Mouse (Mus musculus): ENCODE data around the gene Prmt3. TPM values are rescaled to one million over a fixed set of nuclear protein-coding genes. Genes with fewer than 3 reads are reported as not detected.

Prmt3 gene
- polyA plus RNA-seq, 1 experiment = 1.6 TPM

GRCm38 (mm10) chr7:49827920-49828319, 49.8 kb downstream of the Prmt3 start:
- peaks cover 65% of the 10 kb centered on the region for H3K36me3 ChIP-seq (ENCODE audit: control insufficient read depth)
- H3K4me3 ChIP-seq (replicated peaks) = no peak overlapping the region
- H3K4me1 ChIP-seq (ENCODE audit: control insufficient read depth) = no peaks in the 10 kb centered on the region
- H3K27me3 ChIP-seq (ENCODE audit: control insufficient read depth) = no peaks in the 10 kb centered on the region
- H3K9me3 ChIP-seq (ENCODE audit: control insufficient read depth, low read length) = no peaks in the 10 kb centered on the region
- TF ChIP-seq TAL1 (IDR thresholded peaks at IDR 0.05; ENCODE audit: low read length) (no peak), GATA1 (IDR thresholded peaks at IDR 0.05; ENCODE audit: low read length) (no peak)

- TF ChIP-seq GATA1 (IDR thresholded peaks at IDR 0.05; ENCODE audit: low read length) (no peak), TAL1 (IDR thresholded peaks at IDR 0.05; ENCODE audit: low read length) (no peak)
- Histone ChIP-seq H3K27me3 (ENCODE audit: control insufficient read depth) (no peaks in the 10 kb centered on the region), H3K4me1 (ENCODE audit: control insufficient read depth) (peaks cover 3% of the 10 kb centered on the region; the same call in 1 of the 2 replicates), H3K4me3 (replicated peaks) (no peak overlapping the region), H3K36me3 (ENCODE audit: control insufficient read depth) (peaks cover 47% of the 10 kb centered on the region), H3K9me3 (ENCODE audit: control insufficient read depth, low read length) (no peaks in the 10 kb centered on the region)
These were observed 64.5 kb downstream of the Prmt3 start for GRCm38 (mm10) chr7:49842366-49843282.

- H3K36me3 ChIP-seq (ENCODE audit: control insufficient read depth) = peaks cover 42% of the 10 kb centered on the region
- H3K4me3 ChIP-seq (replicated peaks) = no peak overlapping the region
- no peaks in the 10 kb centered on the region for H3K9me3 ChIP-seq (ENCODE audit: control insufficient read depth, low read length)
- no peaks in the 10 kb centered on the region for H3K27me3 ChIP-seq (ENCODE audit: control insufficient read depth)
- TF ChIP-seq TAL1 (IDR thresholded peaks at IDR 0.05; ENCODE audit: low read length) (no peak), GATA1 (IDR thresholded peaks at IDR 0.05; ENCODE audit: low read length) (no peak)
- H3K4me1 ChIP-seq (ENCODE audit: control insufficient read depth) = peaks cover 3% of the 10 kb centered on the region; the same call in 1 of the 2 replicates
These were observed 65.3 kb downstream of the Prmt3 start for GRCm38 (mm10) chr7:49843304-49843933.

GRCm38 (mm10) chr7:49847939-49848338, 69.8 kb downstream of the Prmt3 start:
- Histone ChIP-seq H3K9me3 (ENCODE audit: control insufficient read depth, low read length) (no peaks in the 10 kb centered on the region), H3K4me3 (replicated peaks) (no peak overlapping the region), H3K4me1 (ENCODE audit: control insufficient read depth) (peaks cover 3% of the 10 kb centered on the region; the same call in 1 of the 2 replicates), H3K27me3 (ENCODE audit: control insufficient read depth) (no peaks in the 10 kb centered on the region), H3K36me3 (ENCODE audit: control insufficient read depth) (peaks cover 34% of the 10 kb centered on the region)
- TF ChIP-seq TAL1 (IDR thresholded peaks at IDR 0.05; ENCODE audit: low read length) (no peak), GATA1 (IDR thresholded peaks at IDR 0.05; ENCODE audit: low read length) (no peak)

GRCm38 (mm10) chr7:49853342-49854181, 75.4 kb downstream of the Prmt3 start:
- H3K36me3 ChIP-seq (ENCODE audit: control insufficient read depth) = peaks cover 35% of the 10 kb centered on the region
- H3K4me1 ChIP-seq (ENCODE audit: control insufficient read depth) = peaks cover 8% of the 10 kb centered on the region
- TF ChIP-seq TAL1 (IDR thresholded peaks at IDR 0.05; ENCODE audit: low read length) (no peak), GATA1 (IDR thresholded peaks at IDR 0.05; ENCODE audit: low read length) (no peak)
- no peak overlapping the region for H3K4me3 ChIP-seq (replicated peaks)
- H3K27me3 ChIP-seq (ENCODE audit: control insufficient read depth) = no peaks in the 10 kb centered on the region
- H3K9me3 ChIP-seq (ENCODE audit: control insufficient read depth, low read length) = no peaks in the 10 kb centered on the region

GRCm38 (mm10) chr7:49857347-49857746, 79.2 kb downstream of the Prmt3 start:
- Histone ChIP-seq H3K36me3 (ENCODE audit: control insufficient read depth) (peaks cover 43% of the 10 kb centered on the region), H3K4me1 (ENCODE audit: control insufficient read depth) (peaks cover 8% of the 10 kb centered on the region), H3K27me3 (ENCODE audit: control insufficient read depth) (no peaks in the 10 kb centered on the region), H3K9me3 (ENCODE audit: control insufficient read depth, low read length) (no peaks in the 10 kb centered on the region), H3K4me3 (replicated peaks) (no peak overlapping the region)
- no peak for TF ChIP-seq TAL1 (IDR thresholded peaks at IDR 0.05; ENCODE audit: low read length)
- no peak for TF ChIP-seq GATA1 (IDR thresholded peaks at IDR 0.05; ENCODE audit: low read length)

- Histone ChIP-seq H3K36me3 (ENCODE audit: control insufficient read depth) (peaks cover 43% of the 10 kb centered on the region), H3K4me3 (replicated peaks) (no peak overlapping the region)
These were observed 80.1 kb downstream of the Prmt3 start for GRCm38 (mm10) chr7:49858257-49858656.

GRCm38 (mm10) chr7:49859820-49860219, 81.7 kb downstream of the Prmt3 start:
- Histone ChIP-seq H3K4me1 (ENCODE audit: control insufficient read depth) (peaks cover 1% of the 10 kb centered on the region; the same call in 1 of the 2 replicates), H3K36me3 (ENCODE audit: control insufficient read depth) (peaks cover 43% of the 10 kb centered on the region), H3K9me3 (ENCODE audit: control insufficient read depth, low read length) (no peaks in the 10 kb centered on the region), H3K4me3 (replicated peaks) (no peak overlapping the region), H3K27me3 (ENCODE audit: control insufficient read depth) (no peaks in the 10 kb centered on the region)
- TF ChIP-seq TAL1 (IDR thresholded peaks at IDR 0.05; ENCODE audit: low read length) (no peak), GATA1 (IDR thresholded peaks at IDR 0.05; ENCODE audit: low read length) (no peak)

More at GRCm38 (mm10) chr7:49858257-49858656, 80.1 kb downstream of the Prmt3 start:
- no peaks in the 10 kb centered on the region for H3K27me3 ChIP-seq (ENCODE audit: control insufficient read depth)
- no peak for TF ChIP-seq GATA1 (IDR thresholded peaks at IDR 0.05; ENCODE audit: low read length)
- TF ChIP-seq TAL1 (IDR thresholded peaks at IDR 0.05; ENCODE audit: low read length) = no peak
- no peaks in the 10 kb centered on the region for H3K9me3 ChIP-seq (ENCODE audit: control insufficient read depth, low read length)
- peaks cover 7% of the 10 kb centered on the region for H3K4me1 ChIP-seq (ENCODE audit: control insufficient read depth)
